Mouse (Mus musculus) heart, adult 2 months (tissue): Measurements from ENCODE around the gene Cdk12.

ENCODE experiments used
- CTCF ChIP-seq: fragments of 200-600 bp; IDR thresholded peaks from 2 replicates; pipeline ENCODE4 v1.8.1; 2022; ENCODE audit warnings: antibody characterized with exemption, mild to moderate bottlenecking, moderate library complexity
- POLR2A ChIP-seq: fragments of 200-500 bp; IDR thresholded peaks from 2 replicates; pipeline ENCODE4 v1.6.1; 2011; ENCODE audit warnings: mild to moderate bottlenecking, low read depth, low read length, control low read depth; ENCODE audit not compliant: insufficient read depth

DNA sequence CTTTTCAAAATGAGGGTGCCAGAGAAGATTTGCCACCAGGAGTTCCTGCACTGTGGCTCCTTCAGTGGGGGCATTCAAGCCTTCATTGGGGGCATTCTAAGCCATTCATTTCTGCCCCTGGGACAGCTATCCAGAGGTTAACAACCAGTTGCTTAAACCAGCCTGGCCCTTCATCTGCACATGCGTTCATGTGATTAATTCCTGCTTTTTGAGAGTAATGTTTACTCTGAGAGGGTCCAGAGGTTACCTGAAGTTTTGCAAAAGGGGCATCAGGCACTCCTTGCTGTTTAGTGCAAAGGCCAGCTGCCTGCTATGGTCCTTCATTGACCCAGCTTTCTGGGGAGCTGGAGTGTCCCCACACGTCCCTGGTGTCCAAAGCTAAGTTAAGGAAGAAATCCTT is 94.1 kb downstream of the Cdk12 start:
- TF ChIP-seq POLR2A (no peak), CTCF (no peak)
